Mouse (Mus musculus) bone marrow macrophage, adult 2 months (primary cell): ENCODE measurements around the gene Nab1.

Experiments used
- CTCF ChIP-seq: IDR thresholded peaks from 2 replicates; pipeline ENCODE4 v1.5.1; 2012; ENCODE audit warnings: low read depth, mild to moderate bottlenecking, low read length, moderate library complexity
- POLR2A ChIP-seq: IDR thresholded peaks from 2 replicates; pipeline ENCODE4 v1.6.1; 2012; ENCODE audit warnings: mild to moderate bottlenecking, low read depth, low read length, borderline replicate concordance

DNA sequence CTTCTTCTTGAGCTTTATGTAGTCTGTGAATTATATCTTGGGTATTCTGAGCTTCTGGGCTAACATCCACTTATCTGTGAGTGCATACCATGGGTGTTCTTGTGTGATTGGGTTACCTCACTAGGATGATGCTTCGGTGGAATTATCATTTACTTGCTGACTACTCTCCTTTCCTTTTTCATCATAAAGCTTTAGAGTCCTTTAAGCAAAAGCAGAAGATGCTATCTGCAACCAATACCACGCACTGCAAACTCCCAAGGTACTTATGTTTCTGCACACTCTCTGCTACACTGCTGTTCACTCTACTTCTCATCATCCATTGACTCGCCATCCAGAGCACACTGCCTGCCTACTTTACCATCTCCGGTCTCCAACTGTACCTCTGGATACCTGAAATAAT lies 15.5 kb downstream of the Nab1 start:
- TF ChIP-seq POLR2A = no peak
- TF ChIP-seq CTCF = no peak
